Mouse (Mus musculus): ENCODE data around the gene Rab11fip4.

Gene Rab11fip4

DNA sequence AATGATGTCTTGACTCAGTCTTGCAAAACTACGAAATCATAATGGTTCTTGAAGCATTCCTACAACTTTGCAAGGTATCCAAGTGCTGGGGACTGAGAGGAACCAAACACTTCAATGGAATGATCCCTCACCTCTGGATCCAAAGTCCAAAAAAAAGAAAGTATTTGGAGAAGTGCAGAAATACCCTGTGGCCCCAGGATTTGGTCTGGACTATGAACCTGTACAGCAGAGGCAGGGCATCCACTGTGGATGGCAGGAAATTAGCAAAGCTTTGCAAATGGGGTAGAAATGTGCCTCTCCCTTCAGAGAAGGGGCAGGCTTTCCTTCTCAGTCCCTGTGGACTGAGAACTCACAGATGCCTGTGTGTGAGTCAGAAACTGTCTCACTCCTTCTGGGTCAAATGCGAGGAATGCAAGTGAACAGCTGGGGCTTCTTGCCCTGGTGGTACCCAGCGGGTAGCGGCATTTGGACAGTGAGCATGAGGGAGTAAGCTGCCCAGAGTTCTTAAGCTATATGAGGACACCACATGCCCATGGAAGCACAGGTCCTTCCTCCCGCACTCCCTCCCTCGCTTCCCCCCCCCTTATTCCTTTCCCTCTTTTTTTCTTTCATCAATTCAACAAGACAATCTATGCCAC is 147.0 kb downstream of the Rab11fip4 start:
- no peak for DNase-seq (ENCODE audit: low read depth, low spot score)

DNA sequence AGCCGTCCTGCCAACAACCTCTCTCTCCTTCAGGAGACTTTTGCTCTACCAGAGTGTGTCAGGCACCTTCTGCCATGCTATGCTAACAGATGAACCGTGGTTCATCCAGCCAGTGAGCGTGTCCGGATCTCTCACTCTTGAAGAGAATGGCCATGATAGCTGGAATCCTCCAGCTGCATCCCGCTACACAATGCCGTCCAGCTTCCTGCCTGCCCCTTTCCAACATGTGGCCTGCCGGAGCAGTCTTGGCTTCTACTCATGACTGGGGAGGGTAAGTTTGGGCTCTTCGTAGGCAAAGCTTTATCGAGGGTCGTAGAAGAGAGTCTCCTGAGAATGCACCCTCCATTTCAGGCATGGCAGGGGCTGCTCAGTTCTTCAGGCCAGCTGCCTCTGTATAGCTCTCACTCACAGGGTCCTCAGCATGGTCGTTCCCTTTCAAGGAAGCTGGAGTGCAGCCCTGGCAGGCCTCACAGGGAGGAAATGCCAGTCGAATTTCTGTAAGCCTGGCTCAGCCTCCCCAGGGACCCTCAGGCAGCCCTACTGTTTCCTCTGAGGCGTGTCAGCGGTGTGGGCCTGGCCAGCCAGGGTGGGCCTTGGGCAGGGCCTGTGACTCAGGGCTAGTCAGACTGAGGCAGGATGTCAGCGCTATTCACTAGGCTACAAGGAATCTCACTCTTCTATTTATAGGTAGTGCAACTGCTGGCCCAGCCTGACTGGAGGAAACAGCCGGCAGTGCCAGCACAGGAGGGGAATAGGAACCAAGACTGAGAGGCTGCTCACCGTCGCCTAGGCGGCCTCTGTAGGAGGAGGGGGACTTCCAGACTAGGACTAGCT is 147.9 kb downstream of the Rab11fip4 start:
- DNase-seq (ENCODE audit: low read depth, low spot score): no peak

- no peak for DNase-seq (ENCODE audit: low read depth, low spot score)
Observed at GRCm38 (mm10) chr11:79740740-79741512, 149.9 kb downstream of the Rab11fip4 start.

- DNase-seq (ENCODE audit: low read depth, low spot score): no peak
Observed at GRCm38 (mm10) chr11:79746552-79747102, 155.6 kb downstream of the Rab11fip4 start.
